Mouse (Mus musculus): ENCODE results near the gene Dleu7. TPM values are rescaled to one million over a fixed set of nuclear protein-coding genes. Genes with fewer than 3 reads are reported as not detected.

The Dleu7 gene
- 15.0 and 21.7 TPM in 2 replicates for polyA plus RNA-seq (2015; fragmentation: Nextera tagmentation; extraction: Ambion mirVana)

GRCm38 (mm10) chr14:62292488-62293339 is at the start of gene Dleu7, which contains the start of gene Rnaseh2b:
Dleu7 (minus strand) TSS chr14:62293047.
Rnaseh2b (plus strand) TSS chr14:62292589.
- no peaks in the 10 kb centered on the region for H3K36me3 ChIP-seq (ENCODE audit: control insufficient read depth, insufficient read depth, low read length)
- H3K4me1 ChIP-seq (ENCODE audit: control insufficient read depth, insufficient read depth, low read depth, low read length) = peaks cover 8% of the 10 kb centered on the region; the same call in 1 of the 2 replicates
- no peaks in the 10 kb centered on the region for H3K9me3 ChIP-seq (ENCODE audit: control insufficient read depth, low read length)
- ATAC-seq = peak; percentile 91
- peak within 1 kb of the TSS; percentile 100 for H3K4me2 ChIP-seq (ENCODE audit: low read length)
- H3K9ac ChIP-seq (ENCODE audit: low read depth, low read length) = peak within 1 kb of the TSS; percentile 90
- H3K27ac ChIP-seq (ENCODE audit: low read depth, low read length) = peak within 1 kb of the TSS; percentile 66
- no peaks in the 10 kb centered on the region for H3K27me3 ChIP-seq (replicated peaks; ENCODE audit: control insufficient read depth, insufficient read depth, low read length)
- WGBS = under 1% methylated on average over 55 of the region's 60 CpGs
- H3K4me3 ChIP-seq (ENCODE audit: low read length) = peak within 1 kb of the TSS; percentile 71

- Histone ChIP-seq H3K9me3 (ENCODE audit: control insufficient read depth, low read length) (no peaks in the 10 kb centered on the region), H3K4me3 (ENCODE audit: low read length) (no peak overlapping the region), H3K27ac (ENCODE audit: low read depth, low read length) (no peak overlapping the region), H3K4me2 (ENCODE audit: low read length) (no peak overlapping the region), H3K9ac (ENCODE audit: low read depth, low read length) (no peak overlapping the region), H3K36me3 (ENCODE audit: control insufficient read depth, insufficient read depth, low read length) (no peaks in the 10 kb centered on the region), H3K4me1 (ENCODE audit: control insufficient read depth, insufficient read depth, low read depth, low read length) (peaks cover 2% of the 10 kb centered on the region; the same call in 1 of the 2 replicates), H3K27me3 (replicated peaks; ENCODE audit: control insufficient read depth, insufficient read depth, low read length) (no peaks in the 10 kb centered on the region)
- WGBS = 61% methylated on average over 8 of the region's 8 CpGs
- ATAC-seq = no peak
Measured at GRCm38 (mm10) chr14:62341887-62342642, 49.2 kb upstream of the Dleu7 start.

- WGBS = 87% methylated on average over 1 of the region's 1 CpGs
- Histone ChIP-seq H3K4me2 (ENCODE audit: low read length) (no peak overlapping the region), H3K4me3 (ENCODE audit: low read length) (no peak overlapping the region), H3K36me3 (ENCODE audit: control insufficient read depth, insufficient read depth, low read length) (no peaks in the 10 kb centered on the region), H3K4me1 (ENCODE audit: control insufficient read depth, insufficient read depth, low read depth, low read length) (no peaks in the 10 kb centered on the region), H3K27ac (ENCODE audit: low read depth, low read length) (no peak overlapping the region), H3K9me3 (ENCODE audit: control insufficient read depth, low read length) (no peaks in the 10 kb centered on the region), H3K27me3 (replicated peaks; ENCODE audit: control insufficient read depth, insufficient read depth, low read length) (no peaks in the 10 kb centered on the region), H3K9ac (ENCODE audit: low read depth, low read length) (no peak overlapping the region)
- ATAC-seq = no peak
Measured at GRCm38 (mm10) chr14:62339196-62339595, 46.3 kb upstream of the Dleu7 start.

GRCm38 (mm10) chr14:62333909-62334687 is 41.3 kb upstream of the Dleu7 start:
- H3K9me3 ChIP-seq (ENCODE audit: control insufficient read depth, low read length) = no peaks in the 10 kb centered on the region
- H3K27me3 ChIP-seq (replicated peaks; ENCODE audit: control insufficient read depth, insufficient read depth, low read length) = no peaks in the 10 kb centered on the region
- H3K9ac ChIP-seq (ENCODE audit: low read depth, low read length) = no peak overlapping the region
- no peak overlapping the region for H3K4me3 ChIP-seq (ENCODE audit: low read length)
- no peak overlapping the region for H3K4me2 ChIP-seq (ENCODE audit: low read length)
- no peak overlapping the region for H3K27ac ChIP-seq (ENCODE audit: low read depth, low read length)
- no peaks in the 10 kb centered on the region for H3K36me3 ChIP-seq (ENCODE audit: control insufficient read depth, insufficient read depth, low read length)
- 79% methylated on average over 9 of the region's 9 CpGs for WGBS
- H3K4me1 ChIP-seq (ENCODE audit: control insufficient read depth, insufficient read depth, low read depth, low read length) = peaks cover 13% of the 10 kb centered on the region
- ATAC-seq = no peak

- peak overlapping the region; percentile 83 for H3K9ac ChIP-seq (ENCODE audit: low read depth, low read length)
- peak overlapping the region; percentile 73 for H3K4me2 ChIP-seq (ENCODE audit: low read length)
- H3K27ac ChIP-seq (ENCODE audit: low read depth, low read length) = peak overlapping the region; percentile 85
- under 1% methylated on average over 50 of the region's 62 CpGs for WGBS
- ATAC-seq = peak; percentile 93
- H3K36me3 ChIP-seq (ENCODE audit: control insufficient read depth, insufficient read depth, low read length) = no peaks in the 10 kb centered on the region
- H3K4me1 ChIP-seq (ENCODE audit: control insufficient read depth, insufficient read depth, low read depth, low read length) = peaks cover 13% of the 10 kb centered on the region
- no peaks in the 10 kb centered on the region for H3K9me3 ChIP-seq (ENCODE audit: control insufficient read depth, low read length)
- peak overlapping the region; percentile 78 for H3K4me3 ChIP-seq (ENCODE audit: low read length)
- no peaks in the 10 kb centered on the region for H3K27me3 ChIP-seq (replicated peaks; ENCODE audit: control insufficient read depth, insufficient read depth, low read length)
Measured at GRCm38 (mm10) chr14:62331866-62332619, 39.2 kb upstream of the Dleu7 start.

GRCm38 (mm10) chr14:62331457-62331856 is 38.6 kb upstream of the Dleu7 start:
- 14% methylated on average over 6 of the region's 6 CpGs for WGBS
- Histone ChIP-seq H3K4me3 (ENCODE audit: low read length) (peak overlapping the region; percentile 78), H3K4me1 (ENCODE audit: control insufficient read depth, insufficient read depth, low read depth, low read length) (peaks cover 13% of the 10 kb centered on the region), H3K36me3 (ENCODE audit: control insufficient read depth, insufficient read depth, low read length) (no peaks in the 10 kb centered on the region), H3K27me3 (replicated peaks; ENCODE audit: control insufficient read depth, insufficient read depth, low read length) (no peaks in the 10 kb centered on the region), H3K9ac (ENCODE audit: low read depth, low read length) (no peak overlapping the region), H3K9me3 (ENCODE audit: control insufficient read depth, low read length) (no peaks in the 10 kb centered on the region), H3K27ac (ENCODE audit: low read depth, low read length) (no peak overlapping the region), H3K4me2 (ENCODE audit: low read length) (peak overlapping the region; percentile 73)
- no peak for ATAC-seq

- WGBS = 93% methylated on average over 3 of the region's 3 CpGs
- H3K4me1 ChIP-seq (ENCODE audit: control insufficient read depth, insufficient read depth, low read depth, low read length) = peaks cover 13% of the 10 kb centered on the region
- ATAC-seq = no peak
- no peak overlapping the region for H3K9ac ChIP-seq (ENCODE audit: low read depth, low read length)
- no peak overlapping the region for H3K4me3 ChIP-seq (ENCODE audit: low read length)
- H3K27me3 ChIP-seq (replicated peaks; ENCODE audit: control insufficient read depth, insufficient read depth, low read length) = no peaks in the 10 kb centered on the region
- H3K9me3 ChIP-seq (ENCODE audit: control insufficient read depth, low read length) = no peaks in the 10 kb centered on the region
- no peak overlapping the region for H3K27ac ChIP-seq (ENCODE audit: low read depth, low read length)
- H3K4me2 ChIP-seq (ENCODE audit: low read length) = no peak overlapping the region
- no peaks in the 10 kb centered on the region for H3K36me3 ChIP-seq (ENCODE audit: control insufficient read depth, insufficient read depth, low read length)
Measured at GRCm38 (mm10) chr14:62329631-62330030, 36.8 kb upstream of the Dleu7 start.

- Histone ChIP-seq H3K36me3 (ENCODE audit: control insufficient read depth, insufficient read depth, low read length) (no peaks in the 10 kb centered on the region), H3K27me3 (replicated peaks; ENCODE audit: control insufficient read depth, insufficient read depth, low read length) (no peaks in the 10 kb centered on the region), H3K9me3 (ENCODE audit: control insufficient read depth, low read length) (no peaks in the 10 kb centered on the region), H3K9ac (ENCODE audit: low read depth, low read length) (no peak overlapping the region), H3K4me3 (ENCODE audit: low read length) (no peak overlapping the region), H3K4me2 (ENCODE audit: low read length) (no peak overlapping the region), H3K4me1 (ENCODE audit: control insufficient read depth, insufficient read depth, low read depth, low read length) (peaks cover 13% of the 10 kb centered on the region), H3K27ac (ENCODE audit: low read depth, low read length) (no peak overlapping the region)
- WGBS = 52% methylated on average over 6 of the region's 6 CpGs
- ATAC-seq = no peak
Measured at GRCm38 (mm10) chr14:62328606-62329005, 35.8 kb upstream of the Dleu7 start.
